Mouse (Mus musculus) kidney, postnatal 14 days (tissue): Measurements from ENCODE around the gene Yipf3.

Source experiments
- DNase-seq: peaks from one replicate; pipeline ENCODE4 v3.0.0; 2022; ENCODE audit warnings: mixed read lengths

Yipf3 gene

GRCm38 (mm10) chr17:46255147-46255546 is 7.3 kb downstream of the Yipf3 start:
- DNase-seq: no peak

GRCm38 (mm10) chr17:46258279-46259053 is 10.6 kb downstream of the Yipf3 start:
- no peak for DNase-seq

GRCm38 (mm10) chr17:46259675-46260074 is 11.8 kb downstream of the Yipf3 start:
- DNase-seq: no peak

- no peak for DNase-seq
These were observed 14.4 kb downstream of the Yipf3 start for GRCm38 (mm10) chr17:46262201-46262694.

- no peak for DNase-seq
These were observed 17.6 kb downstream of the Yipf3 start for GRCm38 (mm10) chr17:46265502-46265901.

- peak; percentile 86 for DNase-seq
These were observed 18.2 kb downstream of the Yipf3 start for GRCm38 (mm10) chr17:46265918-46266618.

DNA sequence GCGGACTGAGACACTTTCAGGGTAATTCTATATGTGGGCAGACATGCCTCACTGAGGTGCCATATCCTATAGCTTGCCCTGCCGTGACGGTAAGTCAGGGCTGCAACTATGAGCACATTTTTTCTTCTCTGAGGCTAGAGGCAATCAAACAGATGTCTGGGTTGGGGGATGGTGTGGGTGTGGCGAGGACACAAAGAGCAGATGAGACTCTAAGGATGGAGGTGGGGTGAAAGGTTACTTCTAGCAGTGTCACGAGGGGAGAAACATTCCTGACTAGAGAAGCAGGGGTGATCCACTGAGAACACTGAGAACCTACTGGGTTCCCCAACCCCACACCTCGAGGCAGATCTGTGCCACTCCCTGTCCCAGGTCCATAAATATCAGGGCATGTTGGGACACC is 19.1 kb downstream of the Yipf3 start:
- DNase-seq: no peak

DNA sequence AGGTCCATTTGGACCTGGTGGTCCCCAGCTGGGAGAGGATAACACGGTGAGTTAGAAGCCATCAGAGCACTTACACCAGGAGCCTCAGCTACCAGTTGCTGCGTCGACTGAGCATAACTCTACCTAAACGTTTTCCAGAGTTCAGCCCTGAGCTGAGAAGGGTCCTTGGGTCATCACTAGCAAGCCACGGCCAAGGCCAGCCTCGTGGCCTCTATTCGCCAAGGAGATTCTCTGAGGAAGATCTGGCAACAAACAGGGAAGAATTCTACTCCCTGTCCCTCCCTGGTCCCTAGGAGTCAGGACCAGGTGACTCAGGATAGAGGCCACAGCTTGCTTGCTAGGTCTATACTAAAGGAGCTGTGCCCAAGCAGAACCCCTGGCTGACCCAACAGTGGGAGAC is 19.6 kb downstream of the Yipf3 start:
- DNase-seq: no peak

DNA sequence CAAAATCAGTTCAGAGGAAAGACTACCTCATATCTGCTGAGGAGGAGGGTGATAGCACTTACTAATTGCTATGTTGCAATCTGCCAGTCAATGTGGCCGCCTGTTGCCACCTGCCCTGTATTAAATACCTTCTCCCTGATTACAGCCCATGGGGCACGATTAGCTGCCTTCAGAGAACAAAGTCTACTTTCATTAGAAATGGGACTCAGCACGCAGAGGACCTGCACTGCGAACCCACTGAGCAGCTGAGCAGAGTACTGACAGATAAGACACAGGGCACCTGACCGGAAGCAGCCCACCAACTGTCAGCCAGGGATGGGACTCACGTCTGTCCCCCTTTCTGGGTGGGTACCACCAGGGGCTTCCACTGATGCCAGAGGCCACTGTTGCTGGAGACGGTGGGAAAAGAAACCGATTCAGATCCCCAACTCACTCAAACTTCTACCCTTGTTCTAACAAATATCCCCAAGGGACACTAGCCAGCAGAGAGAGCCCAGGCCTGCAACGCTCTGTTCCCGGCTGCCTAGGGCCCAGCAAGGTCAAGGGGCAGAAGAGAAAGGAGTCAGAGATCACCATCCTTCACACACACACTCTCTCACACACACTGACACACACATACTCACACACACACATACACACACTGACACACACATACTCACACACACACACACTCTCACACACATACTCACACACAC is 20.3 kb downstream of the Yipf3 start:
- DNase-seq: no peak

DNA sequence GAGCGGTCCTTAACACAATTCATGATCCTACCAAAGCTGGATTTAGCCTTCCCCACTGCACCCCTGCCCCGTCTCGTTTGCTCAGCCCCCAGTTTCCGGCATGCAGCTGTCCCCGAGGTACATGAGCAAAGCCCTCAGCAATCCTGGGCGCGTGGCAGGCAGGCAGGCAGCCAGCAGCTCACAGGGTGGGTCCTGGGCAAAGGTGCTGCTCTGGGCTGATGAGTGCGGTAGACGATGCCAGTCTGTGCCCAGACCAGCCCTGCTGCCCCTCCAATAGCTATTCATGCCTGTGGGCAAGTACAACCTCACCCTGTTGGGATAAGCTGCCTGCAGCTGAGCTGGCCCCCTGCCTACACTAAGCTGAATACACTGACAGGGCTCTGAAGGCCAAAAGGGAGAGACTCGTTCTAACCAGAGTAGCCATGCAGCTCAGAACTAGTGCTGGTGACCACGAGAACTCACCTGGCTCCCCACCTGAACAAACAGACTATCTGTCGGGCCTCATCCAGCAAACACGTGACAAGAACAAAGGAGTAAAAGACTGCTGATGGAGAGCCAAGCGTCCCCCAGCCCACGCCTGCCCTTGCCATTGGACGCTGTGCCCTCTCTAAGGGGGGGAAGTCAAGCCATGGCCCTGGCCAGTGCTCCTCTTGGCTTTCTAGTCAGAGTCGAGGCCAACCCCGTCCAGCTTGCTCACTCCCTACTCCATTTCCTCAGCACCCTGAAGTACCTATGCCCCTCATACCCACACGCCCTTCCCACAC is 22.1 kb downstream of the Yipf3 start:
- peak; percentile 62 for DNase-seq

DNA sequence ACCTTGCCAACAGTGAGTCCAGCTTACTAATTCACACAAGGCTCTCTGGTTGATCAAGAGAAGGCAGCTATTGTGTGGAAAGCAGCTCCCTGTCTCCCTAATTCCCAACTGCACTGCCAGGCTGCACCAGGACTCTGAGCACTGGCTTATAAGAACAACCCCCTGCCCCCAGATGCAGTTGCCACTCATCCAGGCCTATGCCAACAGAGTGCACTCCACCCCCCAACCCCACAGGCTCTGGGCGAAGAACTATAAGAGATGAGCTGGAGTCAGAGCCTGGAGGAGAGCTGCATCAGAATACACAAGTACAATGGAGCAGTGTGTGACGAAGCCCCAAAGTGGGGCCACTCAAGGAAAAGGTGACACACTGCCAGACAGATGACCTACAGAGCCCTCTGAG is 24.2 kb downstream of the Yipf3 start:
- no peak for DNase-seq

DNA sequence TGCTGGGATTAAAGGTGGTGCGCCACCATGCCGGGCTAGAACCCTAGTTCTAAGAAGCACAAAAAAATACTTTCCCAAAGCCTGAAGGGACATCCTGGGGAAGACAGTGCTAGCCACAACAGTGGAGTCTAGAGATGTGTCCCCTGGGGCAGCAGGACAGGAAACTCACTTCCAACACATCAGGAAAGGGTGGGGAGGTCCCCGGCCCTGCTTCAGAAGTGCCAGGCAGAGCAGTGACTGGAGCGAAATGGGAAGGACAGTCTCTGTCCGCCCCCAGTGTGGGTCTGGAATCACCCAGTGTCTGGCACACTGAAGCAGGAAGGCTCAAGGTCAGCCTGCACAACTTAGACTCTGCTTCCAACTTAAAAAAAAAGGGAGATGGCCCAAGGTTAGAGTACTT is 24.8 kb downstream of the Yipf3 start:
- peak; percentile 72 for DNase-seq

- DNase-seq: no peak
These were observed 25.9 kb downstream of the Yipf3 start for GRCm38 (mm10) chr17:46273803-46274236.

DNA sequence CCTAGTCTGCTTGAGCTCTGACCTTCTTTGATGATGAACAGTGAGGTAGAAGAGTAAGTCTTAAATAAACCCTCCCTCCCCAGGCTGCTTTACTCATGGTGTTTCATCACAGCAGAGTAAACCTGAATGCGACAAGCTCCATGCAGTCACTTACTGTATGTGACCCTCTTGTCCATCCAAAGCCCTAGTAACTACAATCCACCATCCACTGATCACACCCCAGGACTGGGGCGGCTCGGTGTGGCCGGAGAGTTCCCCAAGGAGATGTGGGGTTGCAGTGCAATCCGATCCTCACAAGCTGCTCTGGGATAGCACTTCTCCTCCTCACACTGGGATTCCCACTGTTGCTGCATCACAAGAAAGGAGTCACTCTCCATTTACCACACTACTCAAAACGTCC is 26.6 kb downstream of the Yipf3 start:
- no peak for DNase-seq

DNA sequence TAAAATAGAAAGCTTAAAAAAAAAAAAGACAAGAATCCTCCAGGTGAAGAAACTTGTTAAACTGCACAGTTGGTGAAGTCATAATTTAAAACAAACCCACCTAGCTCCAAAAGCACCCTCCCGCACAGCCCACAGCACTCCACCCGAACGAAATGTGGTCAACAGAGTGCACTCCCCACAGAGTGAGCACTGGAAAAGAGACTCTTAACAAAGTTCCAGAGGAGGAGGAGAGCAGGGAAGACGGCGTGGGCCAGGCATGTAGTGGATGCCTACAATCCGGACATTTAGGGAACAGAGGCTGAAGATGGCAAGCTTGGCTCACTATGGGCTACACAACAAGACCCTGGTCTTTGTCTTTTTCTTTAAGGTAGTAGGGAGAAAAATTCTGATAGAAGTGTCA is 27.2 kb downstream of the Yipf3 start:
- no peak for DNase-seq

DNA sequence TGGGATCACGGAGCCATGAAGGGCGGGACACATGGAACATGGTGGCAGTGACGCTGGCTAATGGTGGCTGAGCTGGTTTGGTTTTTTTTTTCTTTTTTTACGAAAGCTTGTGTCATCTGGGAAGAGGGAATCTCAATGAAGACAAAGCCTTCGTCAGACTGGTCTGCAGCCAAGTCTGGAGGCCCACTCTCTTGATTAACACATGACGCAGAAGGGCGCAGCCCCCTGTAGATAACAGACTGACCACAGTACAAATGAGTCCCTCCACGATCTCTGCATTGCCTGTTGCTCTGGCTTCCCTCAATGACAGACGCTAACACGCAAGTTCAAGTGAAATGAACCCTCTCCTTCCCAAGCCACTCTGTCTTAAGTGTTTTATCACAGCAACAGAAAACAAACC is 27.6 kb downstream of the Yipf3 start:
- DNase-seq: no peak

DNA sequence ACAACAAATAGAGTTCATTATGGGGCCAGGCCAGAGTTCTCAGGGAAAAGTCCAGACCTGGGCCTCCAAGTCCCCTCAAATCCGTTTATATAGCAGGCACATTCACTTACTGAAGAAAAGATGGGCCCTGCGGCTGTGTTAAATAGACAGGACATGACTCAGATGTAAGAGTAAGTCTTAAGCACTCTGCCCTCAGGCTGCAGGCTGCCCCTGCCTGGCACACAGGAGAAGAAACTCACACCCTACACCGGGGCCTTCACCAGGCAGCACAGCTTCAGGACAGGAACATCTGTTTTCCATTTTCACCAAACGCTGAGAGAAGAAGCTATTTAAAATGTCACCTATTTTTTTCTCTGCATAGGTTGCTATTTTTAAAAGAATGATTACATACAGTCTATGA is 29.7 kb downstream of the Yipf3 start:
- DNase-seq: no peak

DNA sequence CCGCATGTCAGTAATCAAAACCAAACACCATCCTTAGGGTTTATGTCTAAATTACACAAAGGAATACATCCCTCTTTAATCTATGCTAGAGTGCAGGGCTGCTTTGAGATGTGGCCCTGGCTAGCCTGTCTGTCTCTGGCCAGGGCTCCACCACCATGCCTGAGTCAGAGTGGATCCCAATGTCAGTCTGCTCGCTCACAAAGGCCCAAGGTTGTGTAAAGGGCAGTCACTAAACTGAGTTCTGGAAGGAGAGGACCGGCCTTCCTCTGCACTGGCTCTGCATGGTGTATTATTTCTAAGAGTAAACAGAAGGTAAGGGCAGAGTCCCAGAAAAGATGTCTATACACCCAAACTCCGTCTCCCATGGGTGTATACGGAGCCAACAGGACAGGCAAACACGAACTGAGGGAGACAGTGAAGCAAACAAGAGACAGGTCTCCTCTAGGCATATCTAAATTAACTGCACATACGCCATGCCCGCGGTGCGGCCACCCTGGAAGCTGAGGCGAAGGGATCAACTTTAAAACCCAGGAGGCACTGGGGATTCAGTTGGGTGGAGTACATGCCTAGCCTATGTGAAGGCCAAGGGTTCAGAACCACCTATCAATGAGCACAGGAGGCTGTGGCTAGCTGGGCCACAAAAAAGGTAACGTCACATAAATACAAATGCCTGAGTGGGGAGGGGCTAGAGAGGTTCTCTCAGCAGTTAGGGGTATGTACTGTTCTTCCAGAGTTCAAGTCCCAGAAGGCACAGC is 30.3 kb downstream of the Yipf3 start:
- no peak for DNase-seq

DNA sequence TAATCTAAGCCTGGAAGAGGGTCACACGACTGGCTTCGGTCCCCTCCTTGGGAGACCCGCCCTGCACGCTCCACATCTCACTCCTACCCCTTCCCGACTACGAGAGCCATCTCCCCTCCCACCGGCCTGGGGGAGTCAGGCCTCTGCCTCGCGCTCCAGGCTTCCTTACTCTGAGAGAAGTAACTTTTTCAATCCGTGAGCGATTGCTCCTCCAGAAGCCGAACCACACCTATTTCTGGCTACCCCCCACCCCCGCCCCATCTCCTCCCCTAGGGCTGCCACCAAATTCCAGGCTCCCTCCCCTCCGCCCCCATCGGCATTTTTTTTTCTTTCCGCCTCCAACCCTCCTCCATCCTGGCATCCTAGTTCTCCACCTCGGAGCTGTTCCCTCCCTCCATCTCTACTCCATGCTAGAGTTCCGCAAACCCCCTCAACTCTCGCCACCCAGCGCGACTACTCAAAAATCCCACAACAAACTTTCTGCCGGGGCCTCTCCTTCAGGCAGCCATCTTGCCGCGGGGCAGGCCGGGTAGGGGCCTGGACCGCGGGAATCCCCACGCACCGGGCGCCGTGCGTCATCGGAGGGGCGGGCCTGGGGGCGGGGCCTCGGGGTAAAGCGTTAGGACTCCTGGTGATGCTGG is 34.7 kb downstream of the Yipf3 start, which contains the start of gene Tjap1:
TSS of gene Tjap1 (minus strand) at position 544 of the 641 bp plus-strand sequence.
- DNase-seq: peak; percentile 94

- DNase-seq: no peak
These were observed 35.3 kb downstream of the Yipf3 start for GRCm38 (mm10) chr17:46283140-46283539.

DNA sequence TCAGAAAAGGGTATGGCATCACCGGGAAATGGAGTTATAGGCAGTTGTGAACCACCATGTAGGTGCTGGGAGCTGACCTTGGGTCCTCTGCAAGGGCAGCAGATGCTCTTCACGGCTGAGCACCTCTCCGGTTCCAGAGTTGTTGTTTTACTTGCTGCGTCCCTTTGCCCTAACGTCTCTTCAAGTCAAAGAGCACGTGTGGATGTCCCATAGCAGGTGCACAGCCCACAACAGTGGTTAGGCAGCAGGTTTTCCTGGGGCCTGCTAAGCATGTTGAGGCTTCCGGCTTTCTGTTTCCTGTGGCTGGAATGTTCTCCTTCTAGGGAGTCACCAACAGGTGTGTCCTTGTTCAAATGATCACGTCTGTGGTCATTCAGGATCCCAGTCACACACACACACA is 36.0 kb downstream of the Yipf3 start:
- no peak for DNase-seq
